Mouse (Mus musculus) layer of hippocampus, adult 2 months (tissue): ENCODE results near the gene Tymp. TPM values are rescaled to one million over a fixed set of nuclear protein-coding genes. Genes with fewer than 3 reads are reported as not detected.

ENCODE experiments used
- DNase-seq, 2 experiments: peaks; one replicate each; pipeline ENCODE4 v3.0.0; 2022; ENCODE audit warnings: low spot score in 2 of 2
- H3K27ac ChIP-seq: fragments of 200-600 bp; 2 replicates; pipeline ENCODE4 v1.8.1; 2022
- H3K4me3 ChIP-seq: fragments of 200-600 bp; 2 replicates; pipeline ENCODE4 v1.8.1; 2022; ENCODE audit warnings: mild to moderate bottlenecking
- CTCF ChIP-seq: fragments of 200-600 bp; conservative IDR thresholded peaks from 2 replicates; pipeline ENCODE4 v1.8.1; 2022; ENCODE audit warnings: antibody characterized with exemption, mild to moderate bottlenecking, moderate library complexity
- total RNA-seq, 2 experiments: library from RNA; stranded (reverse); gene quantifications; 2 replicates each; pipeline ENCODE4 v1.2.3; 2021

Gene Tymp
- total RNA-seq, 2 experiments from 2014 or later: 1.3 TPM

DNA sequence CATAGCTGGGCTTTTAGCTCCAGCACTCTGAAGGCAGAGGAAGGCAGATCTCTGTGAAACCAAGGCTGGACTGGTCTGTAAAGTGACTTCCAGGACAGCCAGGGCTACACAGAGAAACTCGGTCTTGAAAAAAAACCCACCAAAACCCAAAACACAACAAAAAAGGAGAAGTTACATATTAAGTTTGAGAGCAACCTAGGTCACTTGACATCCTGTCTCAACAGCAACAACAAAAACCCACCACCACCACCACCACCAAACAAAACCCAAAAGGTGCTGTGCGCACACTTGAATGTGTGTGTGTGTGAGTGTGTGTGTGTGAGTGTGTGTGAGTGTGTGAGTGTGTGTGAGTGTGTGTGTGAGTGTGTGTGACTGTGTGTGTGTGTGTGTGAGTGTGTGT lies 37.1 kb downstream of the Tymp start:
- no peak for TF ChIP-seq CTCF
- DNase-seq: no peak
- Histone ChIP-seq H3K27ac (no peak overlapping the region), H3K4me3 (no peak overlapping the region)

DNA sequence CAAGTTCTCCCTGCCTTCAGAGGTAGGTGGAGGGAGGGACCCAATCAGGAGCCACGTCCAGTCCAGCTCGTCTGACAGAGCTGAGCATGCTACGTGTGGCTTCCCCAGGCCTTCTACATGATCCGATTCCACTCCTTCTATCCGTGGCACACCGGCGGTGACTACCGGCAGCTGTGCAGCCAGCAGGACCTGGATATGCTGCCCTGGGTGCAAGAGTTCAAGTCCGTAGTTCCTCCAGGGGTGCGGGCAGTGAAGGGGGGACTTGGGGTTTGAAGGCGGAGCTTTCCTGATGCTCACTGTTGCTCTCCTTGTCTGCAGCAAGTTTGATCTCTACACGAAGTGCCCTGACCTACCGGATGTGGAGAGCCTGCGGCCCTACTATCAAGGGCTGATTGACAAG lies 40.4 kb downstream of the Tymp start:
- no peak for TF ChIP-seq CTCF

DNA sequence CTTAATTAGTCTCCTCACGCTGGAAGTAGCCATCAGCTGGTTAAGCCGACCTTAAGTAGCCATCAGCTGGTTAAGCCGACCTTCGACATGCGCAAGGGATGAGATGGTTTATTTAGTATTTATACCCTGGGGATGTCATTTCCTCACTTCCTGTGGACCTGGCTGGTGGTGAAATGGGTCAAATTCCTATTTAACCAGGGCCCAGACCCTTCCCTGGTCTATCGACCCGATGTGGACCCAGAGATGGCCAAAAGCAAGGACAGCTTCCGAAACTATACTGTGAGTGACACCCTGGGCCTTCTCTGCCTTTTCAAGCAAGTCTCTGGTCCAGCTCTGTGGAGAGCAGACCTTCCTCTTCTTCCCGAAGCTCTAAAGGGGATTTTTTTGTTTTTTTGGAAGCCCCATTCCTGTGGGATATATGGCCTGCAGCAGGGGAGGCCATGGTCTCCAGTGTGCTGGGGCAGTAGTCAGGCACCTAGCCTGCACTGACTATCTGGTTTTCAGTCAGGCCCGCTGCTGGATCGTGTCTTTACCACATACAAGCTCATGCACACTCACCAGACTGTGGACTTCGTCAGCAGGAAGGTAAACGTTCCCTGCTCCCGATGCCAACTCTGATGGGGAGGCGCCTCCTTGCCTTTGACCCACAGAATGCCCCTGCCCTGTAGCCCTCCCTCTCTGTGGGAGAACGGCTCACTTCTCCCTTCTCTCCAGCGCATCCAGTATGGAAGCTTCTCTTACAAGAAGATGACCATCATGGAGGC lies 41.9 kb downstream of the Tymp start:
- H3K4me3 ChIP-seq: no peak overlapping the region
- no peak for TF ChIP-seq CTCF
- DNase-seq: no peak
- no peak overlapping the region for H3K27ac ChIP-seq

More for the DNA sequence above, 40.4 kb downstream of the Tymp start:
- Histone ChIP-seq H3K4me3 (no peak overlapping the region), H3K27ac (no peak overlapping the region)
- no peak for DNase-seq

DNA sequence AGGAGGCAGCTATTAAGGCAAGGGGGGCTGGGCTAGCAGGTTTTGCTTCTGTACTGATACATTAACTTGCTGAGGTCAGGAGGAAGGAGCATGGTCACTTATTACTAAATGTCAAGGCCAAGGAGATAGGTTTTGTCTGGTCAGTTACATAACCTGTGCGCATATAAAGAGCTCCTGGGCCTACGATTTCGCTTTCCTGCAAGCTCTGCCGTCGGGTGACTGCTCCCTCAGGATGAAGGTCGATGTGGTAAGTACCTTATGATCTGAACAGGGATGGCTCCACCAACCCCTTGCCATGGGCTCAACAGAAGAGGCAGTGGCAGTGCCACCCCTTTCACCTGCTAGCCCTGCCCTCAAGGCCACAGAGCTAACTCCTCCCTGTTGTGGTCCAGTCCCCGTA lies 42.6 kb downstream of the Tymp start, which contains the start of gene Miox:
Miox (plus strand) TSS at position 128 of the 400 bp plus-strand sequence.
- no peak for TF ChIP-seq CTCF
- no peak within 1 kb of the TSS for H3K4me3 ChIP-seq

DNA sequence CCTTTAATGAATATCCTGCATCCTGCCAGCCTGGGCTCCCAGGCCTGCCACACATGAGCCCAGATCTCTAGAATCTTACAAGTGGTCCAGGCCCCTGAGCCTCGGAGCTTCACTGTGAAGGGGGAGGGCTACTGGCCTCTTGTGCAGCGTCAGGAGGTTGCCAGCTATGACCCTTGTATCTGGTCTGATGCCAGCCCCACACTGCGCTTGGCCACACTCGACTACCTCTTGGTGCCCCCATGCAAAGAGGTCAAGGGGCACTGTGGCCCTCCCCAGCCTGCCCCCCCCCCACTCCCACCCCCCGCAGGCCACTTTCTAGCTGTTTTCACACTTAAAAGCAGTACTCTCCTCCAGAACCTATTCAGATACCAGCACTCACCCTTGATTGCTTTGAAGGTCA lies 50.4 kb downstream of the Tymp start:
- no peak for DNase-seq
- no peak overlapping the region for H3K4me3 ChIP-seq
- TF ChIP-seq CTCF: no peak
- H3K27ac ChIP-seq: no peak overlapping the region

More for the DNA sequence above, 42.6 kb downstream of the Tymp start, which contains the start of gene Miox:
- no peak for DNase-seq
- no peak within 1 kb of the TSS for H3K27ac ChIP-seq

DNA sequence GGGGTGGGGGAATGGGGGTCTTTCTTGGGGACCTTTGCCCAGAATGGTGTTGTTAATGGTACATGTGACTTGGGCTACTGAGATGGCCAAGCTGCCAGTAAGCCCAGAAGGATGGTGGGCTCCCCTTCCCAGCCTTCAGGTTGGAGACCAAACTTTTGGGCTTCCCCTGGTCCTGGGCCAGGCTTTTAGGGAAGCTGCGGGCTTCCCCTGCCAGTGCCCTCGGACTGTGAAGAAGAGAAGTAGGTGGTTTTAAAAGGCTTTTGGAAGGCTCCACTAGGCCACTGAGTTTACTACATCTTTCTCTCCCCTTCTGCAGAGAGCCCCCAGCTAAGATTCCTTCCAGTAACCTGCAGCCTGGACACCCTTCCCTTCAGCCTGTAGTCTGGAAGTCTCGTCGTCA lies 53.2 kb downstream of the Tymp start:
- TF ChIP-seq CTCF: no peak
- Histone ChIP-seq H3K4me3 (no peak overlapping the region), H3K27ac (no peak overlapping the region)
- no peak for DNase-seq

DNA sequence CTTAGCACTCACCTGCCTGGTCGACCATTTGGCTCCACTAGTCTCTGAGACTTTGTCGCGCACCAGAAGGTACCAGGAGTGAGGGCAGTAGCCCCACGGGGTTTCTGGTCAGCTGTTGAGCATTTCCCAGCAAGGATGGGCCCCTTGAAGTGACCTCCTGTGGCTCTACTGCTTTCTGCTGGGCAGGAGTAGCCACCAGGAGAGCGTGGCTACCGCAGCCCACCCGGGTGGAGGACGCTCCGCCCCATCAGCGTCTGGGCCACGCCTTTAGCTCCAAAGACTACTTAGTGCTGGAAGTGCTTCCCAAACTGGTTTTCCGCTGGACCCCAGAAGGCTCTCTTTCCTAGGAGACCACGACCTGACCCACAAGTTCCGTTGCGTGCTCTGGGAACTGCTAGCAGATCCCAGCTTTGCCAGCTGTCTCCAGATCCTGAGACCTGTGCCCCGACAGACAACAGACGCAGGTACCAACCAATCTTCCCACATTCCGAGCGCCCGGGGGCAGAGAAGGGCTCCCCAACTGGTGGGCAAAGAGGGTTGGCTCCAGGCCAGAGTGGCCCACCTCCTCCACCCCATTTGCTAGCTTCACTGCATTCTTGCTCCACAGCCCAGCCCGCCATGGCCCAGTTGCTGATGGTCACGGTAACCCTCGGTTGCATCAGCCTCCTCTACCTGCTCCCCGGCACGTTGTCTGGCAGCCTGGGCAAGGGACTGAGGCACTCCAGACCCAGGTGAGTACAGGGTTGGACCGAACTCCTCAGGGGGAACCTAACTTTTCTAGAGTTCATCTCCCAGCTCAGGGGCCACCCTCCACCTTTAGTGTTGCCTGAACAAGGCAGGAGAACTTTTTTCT lies 53.9 kb downstream of the Tymp start, which contains the start of gene Adm2:
Adm2 (plus strand) TSS at position 51 of the 853 bp plus-strand sequence.
- no peak within 1 kb of the TSS for H3K4me3 ChIP-seq
- no peak within 1 kb of the TSS for H3K27ac ChIP-seq
- no peak for TF ChIP-seq CTCF
- no peak for DNase-seq

Other genes starting within 250 kb of the Tymp start
- 10 to 100 TPM; 16.3 to 17.9 TPM for gene Hdac10, start 248.3 kb downstream of the Tymp start, total RNA-seq
- 1 to 10 TPM; 4.4 to 5.6 TPM for gene Mapk12, start 236.3 kb downstream of the Tymp start, total RNA-seq
- gene Mapk11, start 227.4 kb downstream of the Tymp start, total RNA-seq: 10 to 100 TPM; 21.6 to 25.8 TPM
- gene Plxnb2, start 196.3 kb downstream of the Tymp start, total RNA-seq: 10 to 100 TPM; 49.7 to 59.1 TPM
- gene Dennd6b, start 180.5 kb downstream of the Tymp start, total RNA-seq: 10 to 100 TPM; 39.6 to 41.5 TPM
- 100 to 1,000 TPM; 170 to 172 TPM for gene Ppp6r2, start 165.5 kb downstream of the Tymp start, total RNA-seq
- gene Sbf1, start 61.7 kb downstream of the Tymp start, total RNA-seq: 100 to 1,000 TPM; 356 to 361 TPM
- not detected for gene Adm2, start 54.3 kb downstream of the Tymp start, total RNA-seq
- gene Miox, start 42.6 kb downstream of the Tymp start, total RNA-seq: not detected
- gene Lmf2, start 21.4 kb downstream of the Tymp start, total RNA-seq: 10 to 100 TPM; 14.8 to 20.0 TPM
- gene Ncaph2, start 21.3 kb downstream of the Tymp start, total RNA-seq: 100 to 1,000 TPM in 1 of 2 experiments, 10 to 100 TPM in 1; 97.6 to 101 TPM
- 10 to 100 TPM; 28.7 to 33.3 TPM for gene Sco2, start 3.2 kb downstream of the Tymp start, total RNA-seq
- gene Odf3b, start 2.2 kb upstream of the Tymp start, total RNA-seq: 1 to 10 TPM; 1.9 to 2.9 TPM
- gene Klhdc7b, start 7.9 kb upstream of the Tymp start, total RNA-seq: under 1 TPM; 0.59 to 0.71 TPM
- gene Syce3, start 33.5 kb upstream of the Tymp start, total RNA-seq: not detected
- gene Cpt1b, start 48.8 kb upstream of the Tymp start, total RNA-seq: 1 to 10 TPM; 1.3 to 3.1 TPM
- gene C730034F03Rik, start 52.5 kb upstream of the Tymp start, total RNA-seq: 1 to 10 TPM; 1.8 to 3.4 TPM
- under 1 TPM in 1 of 2 experiments, not detected in 1; 0.66 TPM for gene Gm44502, start 52.7 kb upstream of the Tymp start, total RNA-seq
- 10 to 100 TPM; 38.9 to 48.2 TPM for gene Chkb, start 52.9 kb upstream of the Tymp start, total RNA-seq
- gene Mapk8ip2, start 76.9 kb upstream of the Tymp start, total RNA-seq: 100 to 1,000 TPM; 254 to 279 TPM
- 10 to 100 TPM; 29.2 to 31.4 TPM for gene Arsa, start 100.4 kb upstream of the Tymp start, total RNA-seq
- 100 to 1,000 TPM; 243 to 251 TPM for gene Shank3, start 122.6 kb upstream of the Tymp start, total RNA-seq
- 1 to 10 TPM in 1 of 2 experiments, under 1 TPM in 1; 0.92 to 1.3 TPM for gene Acr, start 191.3 kb upstream of the Tymp start, total RNA-seq
- gene Rabl2, start 214.9 kb upstream of the Tymp start, total RNA-seq: 10 to 100 TPM; 29.6 to 29.9 TPM